Mouse (Mus musculus): Measurements from ENCODE around the gene Pigt. TPM values are rescaled to one million over a fixed set of nuclear protein-coding genes. Genes with fewer than 3 reads are reported as not detected.
A peak's percentile ranks its signal among the peaks of the same experiment; 100 is the strongest.

The Pigt gene
- total RNA-seq, 2 experiments from 2014 or later, result 31.4 to 32.6 TPM

GRCm38 (mm10) chr2:164518266-164519170 lies 21.2 kb downstream of the Pigt start:
- DNase-seq (ENCODE audit: low spot score), result no peak

- DNase-seq (ENCODE audit: low spot score), result no peak
Observed at GRCm38 (mm10) chr2:164519171-164519526, 21.8 kb downstream of the Pigt start.

- peak; percentile 39 for DNase-seq (ENCODE audit: low spot score)
Observed at GRCm38 (mm10) chr2:164520782-164521181, 23.5 kb downstream of the Pigt start.

- no peak for DNase-seq (ENCODE audit: low spot score)
Observed at GRCm38 (mm10) chr2:164521841-164522240, 24.5 kb downstream of the Pigt start.

GRCm38 (mm10) chr2:164522280-164522679 lies 25.0 kb downstream of the Pigt start:
- no peak for DNase-seq (ENCODE audit: low spot score)

GRCm38 (mm10) chr2:164523301-164523773 lies 26.0 kb downstream of the Pigt start:
- DNase-seq (ENCODE audit: low spot score), result peak; percentile 11

GRCm38 (mm10) chr2:164528557-164528956 lies 31.2 kb downstream of the Pigt start:
- DNase-seq (ENCODE audit: low spot score), result no peak

GRCm38 (mm10) chr2:164531169-164531568 lies 33.8 kb downstream of the Pigt start:
- DNase-seq (ENCODE audit: low spot score), result peak; percentile 58

- no peak for DNase-seq (ENCODE audit: low spot score)
Observed at GRCm38 (mm10) chr2:164534315-164534714, 37.0 kb downstream of the Pigt start.

- DNase-seq (ENCODE audit: low spot score), result no peak
Observed at GRCm38 (mm10) chr2:164537003-164537402, 39.7 kb downstream of the Pigt start.

GRCm38 (mm10) chr2:164540652-164541427 lies 43.5 kb downstream of the Pigt start:
- no peak for DNase-seq (ENCODE audit: low spot score)

- no peak for DNase-seq (ENCODE audit: low spot score)
Observed at GRCm38 (mm10) chr2:164542132-164542531, 44.8 kb downstream of the Pigt start.

- DNase-seq (ENCODE audit: low spot score), result no peak
Observed at GRCm38 (mm10) chr2:164542598-164542997, 45.3 kb downstream of the Pigt start.

GRCm38 (mm10) chr2:164543745-164544144 lies 46.4 kb downstream of the Pigt start:
- DNase-seq (ENCODE audit: low spot score), result no peak

GRCm38 (mm10) chr2:164544454-164545097 lies 47.3 kb downstream of the Pigt start:
- no peak for DNase-seq (ENCODE audit: low spot score)

- no peak for DNase-seq (ENCODE audit: low spot score)
Observed at GRCm38 (mm10) chr2:164549338-164549737, 52.0 kb downstream of the Pigt start.

GRCm38 (mm10) chr2:164549963-164550894 lies 52.9 kb downstream of the Pigt start:
- no peak for DNase-seq (ENCODE audit: low spot score)

- no peak for DNase-seq (ENCODE audit: low spot score)
Observed at GRCm38 (mm10) chr2:164550895-164551269, 53.6 kb downstream of the Pigt start.

- no peak for DNase-seq (ENCODE audit: low spot score)
Observed at GRCm38 (mm10) chr2:164551502-164551901, 54.2 kb downstream of the Pigt start.

Data from gastrocnemius, adult 18-20 months (tissue).